Mouse (Mus musculus) heart, postnatal 4 days (tissue): ENCODE measurements at regions not wholly inside any gene's neighbourhood (a gene's known extent, or its start where the extent isn't known, plus 50 kb on each side); places are given as distances from the start of the nearest gene placed in this dataset.

ENCODE experiments used
- DNase-seq: peaks from one replicate; pipeline ENCODE4 v3.0.0; 2021

GRCm38 (mm10) chr5:107035376-107035775 lies 71.3 kb downstream of the Cdc7 start:
- DNase-seq: no peak

GRCm38 (mm10) chr5:107035782-107036181 lies 71.7 kb downstream of the Cdc7 start:
- DNase-seq: no peak

- no peak for DNase-seq
Measured at GRCm38 (mm10) chr5:107036475-107036874, 72.4 kb downstream of the Cdc7 start.

GRCm38 (mm10) chr5:107037087-107037486 lies 73.0 kb downstream of the Cdc7 start:
- DNase-seq: no peak

- DNase-seq: no peak
Measured at GRCm38 (mm10) chr5:107039340-107039739, 75.2 kb downstream of the Cdc7 start.

GRCm38 (mm10) chr5:107039956-107040355 lies 75.8 kb downstream of the Cdc7 start:
- no peak for DNase-seq

GRCm38 (mm10) chr5:107040489-107040888 lies 76.4 kb downstream of the Cdc7 start:
- DNase-seq: no peak

GRCm38 (mm10) chr5:107045163-107045562 lies 81.0 kb downstream of the Cdc7 start:
- DNase-seq: no peak

GRCm38 (mm10) chr5:107046501-107046931 lies 82.4 kb downstream of the Cdc7 start:
- peak; percentile 31 for DNase-seq

GRCm38 (mm10) chr5:107048607-107049006 lies 84.5 kb downstream of the Cdc7 start:
- DNase-seq: peak; percentile 44

- no peak for DNase-seq
Measured at GRCm38 (mm10) chr5:107050076-107050475, 86.0 kb downstream of the Cdc7 start.

GRCm38 (mm10) chr5:107051868-107052267 lies 87.7 kb downstream of the Cdc7 start:
- peak; percentile 45 for DNase-seq

GRCm38 (mm10) chr5:107054900-107055452 lies 90.9 kb downstream of the Cdc7 start:
- no peak for DNase-seq

- DNase-seq: peak; percentile 17
Measured at GRCm38 (mm10) chr5:107055455-107055854, 91.3 kb downstream of the Cdc7 start.
